Mouse (Mus musculus): Measurements from ENCODE around the gene Stkld1. TPM values are rescaled to one million over a fixed set of nuclear protein-coding genes. Genes with fewer than 3 reads are reported as not detected.

The Stkld1 gene
- polyA plus RNA-seq, 1 experiment, result 0.04 TPM

GRCm38 (mm10) chr2:26913416-26914147 lies 20.3 kb upstream of the Stkld1 start:
- peak; percentile 61 for TF ChIP-seq GATA1 (IDR thresholded peaks at IDR 0.05; ENCODE audit: low read length)

DNA sequence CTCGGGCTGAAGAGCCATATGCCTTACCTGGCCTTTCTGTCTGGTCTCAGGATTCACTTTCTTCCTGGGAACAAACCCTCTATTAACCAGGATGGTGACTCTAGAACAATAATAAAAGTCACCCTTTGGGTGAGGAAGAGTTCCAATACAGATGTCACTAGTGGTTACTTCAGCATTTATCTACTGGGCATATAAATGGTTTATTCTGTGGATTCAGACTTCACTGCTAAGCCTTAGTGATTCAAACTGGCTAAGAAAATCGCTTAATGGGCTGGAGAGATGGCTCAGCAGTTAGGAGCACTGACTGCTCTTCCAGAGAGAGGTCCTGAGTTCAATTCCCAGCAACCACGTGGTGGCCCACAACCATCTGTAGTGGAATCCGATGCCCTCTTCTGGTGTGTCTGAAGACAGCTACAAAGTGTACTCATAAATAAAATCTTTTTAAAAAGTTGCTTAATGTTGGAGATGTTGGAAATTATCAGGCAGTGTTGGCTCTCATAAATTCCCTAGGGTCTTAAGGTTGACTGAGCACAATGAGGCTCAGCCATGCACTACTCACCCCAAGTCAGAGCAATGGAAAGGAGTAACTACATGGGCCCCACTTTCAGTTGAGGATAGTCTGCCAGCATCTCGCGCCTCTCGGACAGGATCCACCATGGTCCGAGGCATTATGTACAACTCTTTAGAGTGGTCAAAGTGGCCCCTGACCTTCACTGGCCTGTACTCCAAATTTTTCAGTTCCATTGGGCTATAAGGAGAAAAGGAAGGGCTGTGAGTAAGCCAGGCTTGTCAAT lies 19.5 kb upstream of the Stkld1 start:
- no peak for TF ChIP-seq GATA1 (IDR thresholded peaks at IDR 0.05; ENCODE audit: low read length)

GRCm38 (mm10) chr2:26915927-26916728 lies 17.7 kb upstream of the Stkld1 start, which contains the start of the genes Surf2 and Surf1:
Gene Surf2 (plus strand): TSS chr2:26916367.
Gene Surf1 (minus strand): TSS chr2:26916530.
- TF ChIP-seq GATA1 (IDR thresholded peaks at IDR 0.05; ENCODE audit: low read length), result no peak

DNA sequence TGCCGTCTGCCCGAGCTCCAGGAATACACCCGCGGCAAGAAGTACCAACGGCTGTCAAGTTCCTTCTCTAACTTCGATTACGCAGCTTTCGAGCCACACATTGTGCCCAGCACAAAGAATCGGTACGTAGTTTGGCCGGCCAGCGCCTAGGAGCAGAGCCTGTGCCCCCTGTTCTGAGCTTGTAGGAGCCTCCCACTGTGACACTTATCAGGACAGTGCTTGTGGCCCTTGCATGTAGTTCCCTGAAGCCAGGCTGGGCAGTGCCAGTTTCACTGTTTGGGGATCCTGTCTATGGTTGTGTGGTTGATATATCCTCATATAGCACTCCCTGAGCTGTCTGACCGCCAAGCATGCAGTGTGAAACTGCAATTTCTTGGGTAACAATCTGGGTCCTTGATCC lies 17.1 kb upstream of the Stkld1 start:
- TF ChIP-seq GATA1 (IDR thresholded peaks at IDR 0.05; ENCODE audit: low read length), result no peak

DNA sequence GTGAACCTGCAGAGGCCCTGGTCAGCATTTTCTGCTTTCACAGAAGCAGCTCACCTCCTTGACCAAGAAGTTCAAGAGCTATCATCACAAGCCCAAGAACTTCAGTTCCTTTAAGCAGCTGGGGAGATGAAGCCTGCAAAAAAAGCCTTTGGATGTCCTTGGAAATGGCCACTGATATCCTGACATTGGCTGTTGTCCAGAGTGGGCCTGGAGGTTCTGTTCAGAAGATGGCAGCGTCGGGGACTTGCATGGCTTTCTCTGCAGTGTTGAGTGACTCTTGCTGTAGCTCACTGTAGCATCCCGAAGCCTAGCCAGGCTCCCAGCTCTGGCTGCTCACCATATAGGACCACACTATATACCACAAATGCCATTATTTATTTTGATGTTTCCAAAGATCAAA lies 14.2 kb upstream of the Stkld1 start:
- no peak for TF ChIP-seq GATA1 (IDR thresholded peaks at IDR 0.05; ENCODE audit: low read length)

DNA sequence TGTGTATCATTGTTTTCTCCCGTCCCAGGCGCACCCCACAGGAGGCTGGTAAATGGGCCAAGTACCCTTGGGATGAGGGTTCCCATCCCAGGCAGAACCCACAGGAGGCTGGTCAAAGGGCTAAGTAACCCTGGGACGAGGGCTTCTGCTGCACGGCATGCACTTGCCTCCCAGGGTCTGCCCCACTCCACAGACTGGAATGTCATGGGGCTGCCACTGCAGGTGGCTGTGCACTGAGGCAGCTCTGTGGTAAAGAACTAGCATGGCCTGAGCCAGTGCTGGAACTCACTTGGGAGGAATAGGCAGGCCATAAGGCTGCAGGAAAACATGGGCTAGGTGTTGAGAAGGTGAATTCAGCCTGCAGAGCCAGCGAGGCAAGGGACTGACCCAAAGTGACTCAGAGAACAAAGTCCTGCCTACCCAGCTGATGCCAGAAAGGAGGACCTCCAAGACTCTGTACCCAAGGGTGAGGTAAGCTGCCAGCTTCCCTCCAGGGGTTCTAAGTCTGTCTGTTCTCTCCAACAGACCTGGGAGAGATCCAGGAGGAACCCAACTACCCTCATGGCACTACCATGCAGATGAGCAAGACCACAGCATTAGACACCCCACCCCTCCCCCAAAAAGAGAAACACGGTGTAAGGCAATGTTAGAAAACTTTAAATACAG lies 13.5 kb upstream of the Stkld1 start:
- TF ChIP-seq GATA1 (IDR thresholded peaks at IDR 0.05; ENCODE audit: low read length), result no peak

DNA sequence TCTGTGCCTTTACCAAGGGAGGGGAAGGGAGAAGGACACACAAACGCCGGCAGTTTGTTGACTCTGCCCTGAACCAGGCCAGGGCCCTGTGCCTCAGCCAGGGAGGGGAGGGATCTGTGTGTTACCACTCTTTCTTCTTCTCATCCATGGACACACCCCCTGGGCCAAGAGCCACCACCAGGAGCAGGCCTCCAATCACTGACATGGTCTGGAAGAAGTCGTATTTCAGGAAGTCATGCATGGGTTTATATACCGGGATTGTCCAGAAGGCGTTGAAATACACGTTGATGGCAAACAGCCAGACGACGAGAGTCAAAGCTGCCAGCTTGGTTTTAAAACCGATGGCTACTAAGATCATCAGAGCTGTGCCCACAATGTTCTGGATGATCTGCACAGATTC lies 12.1 kb upstream of the Stkld1 start:
- TF ChIP-seq GATA1 (IDR thresholded peaks at IDR 0.05; ENCODE audit: low read length), result no peak

DNA sequence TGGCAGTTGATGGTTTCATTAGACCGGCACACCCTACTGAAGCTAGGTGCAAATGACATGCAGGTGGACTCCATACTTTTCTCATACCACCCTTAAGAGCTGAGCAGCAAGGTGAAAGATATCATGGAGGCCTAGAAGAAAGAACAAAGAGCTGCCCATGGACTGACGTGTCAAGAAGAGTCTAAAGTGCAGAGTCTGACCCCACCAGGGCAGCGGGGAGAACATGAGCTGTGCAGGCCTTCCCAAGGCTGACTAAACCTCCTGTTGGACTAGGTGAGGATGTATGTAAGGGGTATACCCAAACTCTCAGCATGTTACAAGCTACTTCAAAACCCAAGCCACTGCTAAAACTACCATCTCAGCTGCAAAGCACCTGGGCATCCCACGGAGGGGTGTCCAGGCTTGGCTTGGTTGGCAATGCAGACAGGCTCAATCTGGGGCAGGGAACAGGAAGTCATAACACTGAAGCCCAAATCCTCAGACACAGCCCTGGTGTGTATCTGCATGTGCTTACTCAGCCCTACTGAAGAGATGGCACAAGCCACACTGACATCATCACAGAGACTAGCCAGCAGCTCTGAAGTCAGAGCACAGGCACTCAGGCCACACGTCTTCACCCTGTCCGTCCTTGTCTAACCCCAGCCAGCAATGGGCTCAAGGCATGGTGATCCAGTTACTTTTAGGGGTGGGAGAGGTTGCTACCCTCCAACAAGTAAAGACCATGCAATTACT lies 5.9 kb upstream of the Stkld1 start:
- no peak for TF ChIP-seq GATA1 (IDR thresholded peaks at IDR 0.05; ENCODE audit: low read length)

- no peak for TF ChIP-seq GATA1 (IDR thresholded peaks at IDR 0.05; ENCODE audit: low read length)
Measured at GRCm38 (mm10) chr2:26930390-26930789, 3.5 kb upstream of the Stkld1 start.

DNA sequence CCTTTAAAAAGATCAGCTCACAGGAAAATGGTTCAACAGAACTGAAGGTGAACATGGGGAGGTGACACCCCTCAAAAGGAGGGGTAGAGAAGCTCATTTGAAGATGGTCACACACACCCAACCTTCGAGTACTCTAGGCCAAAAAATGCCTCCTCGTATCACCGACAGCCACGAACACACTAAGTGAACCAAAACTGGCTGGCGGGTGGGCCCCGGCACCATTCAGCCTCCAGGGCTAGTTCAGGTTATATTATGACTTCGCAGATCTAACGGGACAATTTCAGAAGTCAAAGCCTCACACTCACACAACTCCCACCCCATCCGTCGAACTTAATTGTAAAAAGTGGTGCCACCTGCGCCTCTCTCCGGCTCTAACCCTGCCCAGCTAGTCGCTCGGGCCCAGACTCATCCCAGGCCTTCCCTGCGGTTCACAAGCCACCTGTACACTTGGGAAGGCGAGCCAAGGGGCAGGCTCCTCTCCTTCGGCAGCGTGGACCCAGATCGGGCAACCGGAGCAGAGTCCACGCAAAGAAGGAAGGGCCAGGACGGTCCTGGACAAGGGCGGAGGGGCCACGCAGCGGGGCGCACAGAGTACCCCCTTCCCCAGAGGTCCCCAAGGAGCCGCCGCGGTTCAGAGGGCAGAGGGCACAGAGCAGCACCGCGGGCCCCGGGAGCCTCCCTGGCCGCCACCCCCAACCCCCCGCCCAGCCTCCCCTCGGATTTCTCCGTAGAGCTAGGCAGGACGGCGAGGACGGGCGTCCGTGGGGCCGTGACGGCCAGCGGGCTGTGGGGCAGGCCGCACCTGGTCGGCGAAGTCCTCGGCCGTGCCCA lies 1.2 kb upstream of the Stkld1 start:
- TF ChIP-seq GATA1 (IDR thresholded peaks at IDR 0.05; ENCODE audit: low read length), result no peak

DNA sequence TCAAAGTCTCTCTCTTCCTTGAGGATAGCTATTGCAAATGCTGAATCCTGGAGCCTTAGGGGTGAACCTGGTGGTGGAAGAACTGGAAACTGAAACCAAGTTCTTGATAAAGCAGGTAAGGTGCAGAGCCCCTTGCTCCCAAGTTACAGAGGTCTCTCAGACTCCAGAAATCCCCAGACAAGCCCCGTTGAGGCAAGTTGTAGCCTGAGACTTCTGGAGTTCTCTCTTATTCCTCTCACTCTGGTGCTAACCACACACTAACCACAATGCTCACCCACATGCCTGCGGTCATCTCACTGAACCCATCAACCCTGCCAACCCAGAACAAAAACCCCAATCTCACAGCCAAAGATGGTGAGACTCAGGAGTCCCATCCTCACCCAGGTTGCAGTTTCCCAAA lies 1.4 kb downstream of the Stkld1 start:
- TF ChIP-seq GATA1 (IDR thresholded peaks at IDR 0.05; ENCODE audit: low read length), result no peak

- TF ChIP-seq GATA1 (IDR thresholded peaks at IDR 0.05; ENCODE audit: low read length), result no peak
Measured at GRCm38 (mm10) chr2:26936425-26936824, 2.6 kb downstream of the Stkld1 start.

GRCm38 (mm10) chr2:26941539-26941938 lies 7.7 kb downstream of the Stkld1 start:
- no peak for TF ChIP-seq GATA1 (IDR thresholded peaks at IDR 0.05; ENCODE audit: low read length)

GRCm38 (mm10) chr2:26943253-26943652 lies 9.4 kb downstream of the Stkld1 start:
- no peak for TF ChIP-seq GATA1 (IDR thresholded peaks at IDR 0.05; ENCODE audit: low read length)

Data from G1E-ER4 (cell line).